Mouse (Mus musculus) cerebellum, adult 8-10 months (tissue): Measurements from ENCODE around the gene 2310061I04Rik.
A peak's percentile ranks its signal among the peaks of the same experiment; 100 is the strongest.
"Not testable (repeated sequence)": the region's sequence is repeated elsewhere in the genome, so short reads cannot be mapped to it uniquely, and the experiment has no call there.

Experiments used
- DNase-seq: peaks from one replicate; pipeline ENCODE4 v3.0.0; 2022

Gene 2310061I04Rik

DNA sequence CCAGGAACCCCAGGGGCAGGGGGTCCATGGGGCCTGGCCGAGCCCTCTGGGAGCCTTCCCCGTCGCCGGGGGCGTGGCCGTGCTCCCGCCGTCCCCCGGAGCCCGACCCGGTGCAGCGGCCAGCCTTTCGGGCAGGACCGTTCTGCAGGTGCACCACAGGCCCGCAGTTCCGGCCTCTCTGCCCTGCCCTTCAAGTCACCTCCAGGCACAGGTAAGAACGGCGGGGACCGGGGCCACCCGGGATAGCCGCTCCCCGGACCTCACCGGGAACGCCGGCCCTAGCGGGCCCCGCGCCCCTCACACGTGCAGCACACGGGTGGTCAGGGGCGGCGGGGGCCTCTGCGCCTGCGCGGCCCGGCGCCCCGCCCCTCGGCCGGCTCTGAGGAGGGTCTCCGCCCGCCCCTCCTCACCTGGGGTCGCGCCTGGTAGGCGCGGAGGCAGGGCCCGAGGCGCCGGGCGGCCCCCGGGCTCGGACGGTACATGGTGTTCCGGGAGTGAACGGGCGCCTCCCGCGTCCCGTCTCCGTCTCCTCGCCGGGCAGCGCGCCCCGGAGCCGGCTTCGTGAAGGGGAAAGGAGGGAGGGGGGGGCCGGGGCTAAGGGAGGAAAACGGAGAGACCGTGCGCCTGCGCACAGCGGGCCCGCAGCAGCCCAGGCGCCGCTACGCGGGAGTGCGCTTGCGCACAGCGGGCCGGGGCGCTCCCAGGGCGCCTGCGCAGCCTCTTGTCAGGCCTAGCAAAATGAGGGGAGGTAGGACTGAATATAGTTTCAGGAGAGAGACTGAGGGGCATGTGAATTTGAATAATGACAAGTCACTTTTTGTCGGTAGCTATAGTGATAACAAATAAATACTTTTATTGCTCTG, at the start of gene 2310061I04Rik:
Gene 2310061I04Rik, minus strand, starts transcription at position 651 of the 863 bp plus-strand sequence.
- DNase-seq, result peak; percentile 90

DNA sequence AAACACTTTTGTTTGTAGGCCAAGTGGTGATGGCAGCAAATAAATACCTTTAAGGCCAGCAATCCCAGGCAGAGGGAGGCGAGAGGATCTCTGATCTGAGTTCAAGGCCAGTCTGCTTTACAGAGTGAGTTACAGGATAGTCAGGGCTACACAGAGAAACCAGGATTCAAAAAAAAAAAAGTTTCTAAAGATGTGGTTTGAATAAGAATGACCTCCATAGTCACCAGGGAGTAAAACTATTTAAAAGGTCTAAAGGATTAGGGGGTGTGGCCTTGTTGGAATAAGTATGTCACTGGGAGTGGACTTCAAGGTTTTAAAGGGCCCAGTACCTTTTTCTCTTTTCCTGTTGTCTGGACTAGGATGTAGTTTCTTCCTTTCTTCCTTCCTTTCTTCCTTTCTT, 42.7 kb upstream of the 2310061I04Rik start:
- no peak for DNase-seq

GRCm38 (mm10) chr17:35939108-35939507, 41.9 kb upstream of the 2310061I04Rik start:
- DNase-seq, result no peak

DNA sequence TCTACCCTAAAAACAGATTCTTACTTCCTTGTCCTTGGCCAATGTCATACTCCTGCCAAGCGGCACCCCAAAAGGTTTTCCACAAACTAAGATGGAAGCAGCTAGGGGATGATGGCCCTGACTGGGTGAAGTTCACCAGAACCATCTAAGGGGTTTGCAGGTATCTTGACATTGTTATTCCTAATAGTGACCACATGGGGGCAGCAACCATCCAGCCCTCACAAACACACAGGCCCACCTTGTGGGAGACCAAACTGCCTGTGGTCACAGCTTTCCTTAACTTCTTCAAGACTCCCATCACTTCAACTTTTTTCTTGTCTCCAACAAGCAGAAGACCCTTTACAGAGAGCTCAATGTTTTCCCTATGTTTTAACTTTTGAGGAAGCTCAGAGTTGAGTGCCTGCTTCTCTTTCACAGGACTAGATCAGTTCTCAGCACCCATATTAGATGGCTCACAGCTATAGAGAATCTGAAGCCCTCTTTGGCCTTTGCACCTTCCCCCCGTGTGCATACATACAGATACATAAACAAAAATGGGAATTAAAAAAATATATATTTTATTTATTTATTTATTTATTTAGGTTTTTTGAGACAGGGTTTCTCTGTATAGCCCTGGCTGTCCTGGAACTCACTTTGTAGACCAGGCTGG, 40.6 kb upstream of the 2310061I04Rik start:
- peak; percentile 52 for DNase-seq

GRCm38 (mm10) chr17:35935763-35936162, 38.5 kb upstream of the 2310061I04Rik start:
- DNase-seq, result not testable (repeated sequence)

DNA sequence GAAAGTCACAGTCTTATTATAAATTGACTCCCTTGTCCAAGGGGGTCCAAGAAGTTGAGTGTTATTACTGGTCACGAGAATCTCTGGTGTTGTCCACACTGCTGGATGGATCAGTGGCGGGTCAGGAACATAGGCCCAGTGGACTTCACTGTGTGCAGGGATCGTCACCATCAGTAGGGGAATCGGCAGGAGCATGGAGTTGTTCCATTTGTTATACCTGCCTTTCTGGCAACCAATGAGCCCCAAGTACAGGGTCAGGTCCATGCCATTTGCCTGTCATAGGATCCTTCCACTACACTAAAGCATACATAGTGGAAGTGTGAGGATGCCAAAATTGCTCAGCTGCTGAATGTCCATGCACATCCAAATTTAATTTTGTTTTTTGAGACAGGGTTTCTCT, 35.4 kb upstream of the 2310061I04Rik start:
- DNase-seq, result no peak

DNA sequence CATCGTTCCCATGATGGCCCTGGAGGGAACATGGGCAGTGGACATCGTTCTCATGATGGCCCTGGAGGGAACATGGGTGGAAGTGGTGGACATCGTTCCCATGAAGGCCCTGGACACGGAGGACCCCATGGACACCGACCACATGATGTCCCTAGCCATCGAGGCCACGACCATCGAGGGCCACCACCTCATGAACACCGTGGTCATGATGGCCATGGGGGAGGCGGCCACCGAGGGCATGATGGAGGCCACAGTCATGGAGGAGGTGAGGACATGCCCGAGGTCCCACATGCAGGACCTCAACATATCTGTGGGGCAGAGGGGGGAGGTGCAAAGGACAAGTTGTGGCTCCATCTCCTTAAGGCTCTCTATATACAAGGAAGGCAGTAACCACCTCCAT, 33.4 kb upstream of the 2310061I04Rik start:
- DNase-seq, result no peak

DNA sequence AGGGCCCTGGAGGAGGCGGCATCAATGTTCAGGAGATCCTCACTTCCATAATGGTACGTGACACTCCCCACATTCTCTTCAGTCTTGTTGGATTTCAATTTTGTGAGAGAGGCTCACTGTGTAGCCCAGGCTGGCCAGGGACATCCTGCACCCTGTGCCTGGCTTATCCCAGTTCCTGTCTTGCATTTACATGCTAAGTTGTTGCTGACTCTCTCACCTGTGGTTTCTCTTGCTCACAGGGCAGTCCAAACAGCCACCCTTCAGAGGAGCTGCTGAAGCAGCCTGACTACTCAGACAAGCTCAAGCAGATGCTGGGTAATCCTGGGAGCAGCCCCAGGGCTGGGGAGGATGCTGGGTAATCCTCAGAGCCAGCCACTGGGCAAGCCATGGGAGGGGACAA, 32.3 kb upstream of the 2310061I04Rik start:
- no peak for DNase-seq

- DNase-seq, result no peak
Measured at GRCm38 (mm10) chr17:35927471-35927870, 30.2 kb upstream of the 2310061I04Rik start.

DNA sequence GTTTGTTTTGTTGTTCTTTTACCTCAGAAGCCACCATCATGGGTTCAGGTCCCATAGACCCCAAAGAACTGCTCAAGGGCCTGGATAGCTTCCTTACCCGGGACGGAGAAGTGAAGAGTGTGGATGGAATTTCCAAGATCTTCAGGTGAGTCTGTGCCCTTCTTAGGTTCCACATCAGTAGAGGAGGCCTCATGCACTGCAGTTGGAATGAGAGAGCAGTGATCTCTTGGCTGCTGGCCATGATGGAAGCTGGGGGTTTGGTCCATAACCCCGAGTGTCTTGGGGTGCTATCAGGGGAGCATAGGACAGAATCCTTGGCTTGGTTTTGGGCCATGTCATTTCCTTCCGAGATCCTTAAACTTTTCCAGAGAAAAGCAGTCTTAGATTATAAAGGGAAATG, 26.1 kb upstream of the 2310061I04Rik start:
- DNase-seq, result no peak

GRCm38 (mm10) chr17:35922566-35922965, 25.3 kb upstream of the 2310061I04Rik start:
- no peak for DNase-seq

DNA sequence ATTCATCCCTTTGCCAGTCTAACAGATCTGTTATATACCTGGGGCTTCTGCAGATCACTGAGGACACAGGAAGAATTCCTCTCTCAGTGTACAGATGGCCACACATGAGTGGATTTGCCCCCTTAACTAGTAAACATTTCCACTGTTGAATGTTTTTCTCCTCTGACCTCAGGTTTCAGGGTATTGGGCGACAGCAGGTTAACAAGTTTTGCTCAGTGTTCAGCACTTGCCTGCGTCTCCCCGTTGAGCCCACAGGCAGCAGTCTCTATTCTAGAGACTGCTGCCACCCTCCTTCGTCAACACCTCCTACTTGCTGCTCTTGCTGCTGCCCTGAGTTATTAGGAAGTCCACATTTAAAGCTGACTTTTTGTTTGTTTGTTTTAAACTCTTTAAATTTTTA, 24.5 kb upstream of the 2310061I04Rik start:
- DNase-seq, result no peak

- no peak for DNase-seq
Measured at GRCm38 (mm10) chr17:35920862-35921562, 23.8 kb upstream of the 2310061I04Rik start.

GRCm38 (mm10) chr17:35920384-35920783, 23.2 kb upstream of the 2310061I04Rik start:
- no peak for DNase-seq

DNA sequence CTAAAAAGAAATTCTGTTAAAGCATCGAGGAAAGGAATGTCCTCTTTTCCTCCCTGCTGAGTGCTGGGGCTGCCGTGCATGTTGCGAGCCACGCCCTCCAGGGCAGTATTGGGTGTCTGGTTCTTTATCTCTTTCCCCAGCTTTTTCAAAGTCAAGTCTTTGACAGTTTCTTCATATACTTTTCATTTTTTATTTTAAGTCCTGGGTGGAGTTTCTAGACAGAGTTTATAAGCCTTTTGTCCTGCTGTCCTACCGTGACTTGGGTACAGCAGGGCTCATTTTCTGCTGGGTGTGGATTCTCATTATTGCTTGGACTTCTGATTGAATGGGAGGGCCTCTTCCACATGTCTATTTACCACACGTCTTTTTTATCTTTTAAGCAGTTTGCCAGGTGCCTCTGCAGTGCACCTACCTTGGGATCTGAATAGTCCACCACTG, 22.7 kb upstream of the 2310061I04Rik start:
- no peak for DNase-seq

DNA sequence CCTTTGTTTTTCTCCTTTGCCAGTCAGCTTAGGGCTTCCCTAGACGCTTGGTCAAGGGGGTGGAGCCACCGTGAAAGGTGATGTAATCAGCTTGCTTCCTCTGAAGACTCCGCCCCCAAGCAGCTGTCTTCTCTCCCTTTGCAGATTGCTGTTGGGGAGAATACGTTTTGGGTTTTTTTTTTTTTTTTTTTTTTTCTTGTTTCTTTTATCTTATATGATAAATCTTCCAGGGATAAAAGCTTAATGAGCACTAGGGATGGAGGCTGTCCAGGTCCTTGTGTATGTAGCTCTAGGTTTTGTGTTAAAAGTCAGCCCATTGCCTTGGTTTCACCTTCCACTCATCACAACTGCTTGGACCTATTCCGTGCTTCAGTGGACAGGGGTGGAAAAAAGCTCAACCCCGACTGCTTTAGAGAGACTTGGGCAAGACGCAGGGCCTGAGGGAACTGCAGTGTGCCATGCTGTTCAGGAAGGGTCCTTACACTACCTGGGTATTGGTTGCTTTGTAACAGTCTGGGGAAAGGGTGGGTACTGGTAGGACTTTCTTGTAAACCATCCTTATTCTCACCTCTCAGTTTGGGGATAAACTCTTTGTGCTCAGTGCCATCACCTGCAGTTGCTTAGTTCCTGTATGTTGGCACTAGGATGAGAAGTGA, 22.0 kb upstream of the 2310061I04Rik start:
- peak; percentile 94 for DNase-seq

- DNase-seq, result peak; percentile 58
Measured at GRCm38 (mm10) chr17:35918276-35919059, 21.2 kb upstream of the 2310061I04Rik start.

DNA sequence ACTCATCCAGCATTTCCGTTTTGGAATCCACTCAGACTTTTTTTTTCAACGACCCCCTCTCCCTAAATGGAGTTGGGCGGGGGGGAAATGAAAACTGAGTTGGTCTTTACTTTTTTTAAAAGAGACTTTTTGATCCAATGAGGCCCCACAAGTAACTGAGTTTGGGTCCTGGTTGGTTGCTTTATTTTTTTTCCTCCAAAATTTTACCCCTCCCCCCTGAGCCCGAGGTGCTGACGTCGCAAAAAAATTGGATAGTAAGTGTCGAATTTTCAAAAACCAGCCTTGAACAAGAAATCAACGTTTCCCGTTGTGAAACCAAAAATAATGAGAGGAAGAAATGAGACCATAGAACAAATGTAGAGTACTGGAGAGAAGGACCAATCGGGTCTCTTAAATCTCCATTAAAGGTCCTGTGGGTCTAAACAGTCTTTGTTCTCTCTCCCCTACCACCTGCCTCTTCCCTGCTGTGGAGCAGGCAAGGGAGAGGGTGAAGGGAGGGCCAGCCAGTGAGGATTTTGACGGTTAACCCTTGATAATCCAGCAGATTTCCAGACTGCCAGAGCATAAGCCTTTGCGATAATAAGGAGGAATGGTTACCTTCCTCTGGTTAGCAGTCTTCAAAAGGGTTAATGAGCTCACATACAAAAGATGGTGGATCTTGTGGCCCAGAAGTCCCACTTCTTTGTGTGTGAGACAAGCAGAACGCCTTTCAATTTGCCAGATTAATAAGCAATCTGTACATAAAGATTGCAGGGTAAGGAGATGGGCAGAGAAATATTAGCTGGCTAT, 20.4 kb upstream of the 2310061I04Rik start:
- peak; percentile 66 for DNase-seq

GRCm38 (mm10) chr17:35917143-35917462, 19.9 kb upstream of the 2310061I04Rik start:
- DNase-seq, result no peak

DNA sequence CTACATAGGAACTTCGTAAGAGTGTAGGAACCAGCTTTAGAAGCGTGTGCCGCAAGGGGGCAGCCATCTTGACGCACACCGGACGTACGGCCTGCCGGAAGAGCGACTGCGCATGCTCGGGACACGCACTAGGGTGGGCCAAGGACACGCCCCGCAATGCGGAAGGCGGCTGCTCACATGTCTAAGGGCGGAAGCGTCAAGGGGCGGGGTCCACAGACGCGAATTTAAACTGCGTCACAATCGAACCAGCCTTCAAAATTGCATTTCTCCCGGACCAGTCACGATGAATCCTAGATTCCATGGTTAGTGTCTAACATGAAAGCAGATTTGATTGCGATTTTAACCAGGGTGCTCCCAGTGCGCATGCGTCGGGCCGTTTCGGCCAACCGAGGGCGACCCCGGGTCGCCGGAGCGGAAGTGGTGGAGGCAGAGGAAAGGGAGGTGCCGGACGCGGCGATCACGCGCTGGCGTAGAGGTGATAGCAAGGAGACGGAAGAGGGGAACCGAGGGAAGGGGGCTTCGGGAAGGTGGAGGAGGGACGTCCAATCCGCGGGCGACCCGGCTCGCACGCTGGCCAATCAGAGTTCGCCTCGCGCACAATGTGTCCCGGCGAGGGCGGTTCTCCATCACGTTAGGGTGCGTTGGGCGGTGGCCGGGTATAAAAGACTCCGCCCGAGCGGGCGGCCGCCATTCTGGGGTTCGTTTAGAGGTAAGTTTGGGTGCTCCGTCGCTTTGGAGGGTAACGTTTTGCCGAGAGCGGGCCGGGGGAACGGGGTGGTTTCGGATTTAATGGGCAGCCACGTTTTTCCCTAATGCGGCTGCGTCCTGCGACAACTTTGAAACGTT, 19.3 kb upstream of the 2310061I04Rik start, which contains the start of the genes Mrps18b and Ppp1r10:
Gene Mrps18b, minus strand, starts transcription at position 93 of the 846 bp plus-strand sequence.
Gene Ppp1r10, plus strand, starts transcription at position 138 of the 846 bp plus-strand sequence.
- DNase-seq, result peak; percentile 99
